Mouse (Mus musculus) regulatory T cell (primary cell): ENCODE data around the gene Sfrp2.

Source experiments
- in situ Hi-C: fragments of 300-600 bp; cut with MboI, MseI; formaldehyde crosslinking; loops from one replicate; pipeline ENCODE4 v1.15.1; 2025; ENCODE audit warnings: high pct_unique_total_duplicates

Gene Sfrp2

GRCm38 (mm10) chr3:83771160-83771869 is 5.2 kb downstream of the Sfrp2 start:
- in situ Hi-C loops = no loop called here

GRCm38 (mm10) chr3:83773281-83773680 is 7.2 kb downstream of the Sfrp2 start:
- in situ Hi-C loops = no loop called here

GRCm38 (mm10) chr3:83775403-83775802 is 9.3 kb downstream of the Sfrp2 start:
- in situ Hi-C loops = no loop called here

- in situ Hi-C loops = loop anchor here (10.0 kb wide), 1 partner anchor 1043 kb away; no protein-coding TSS in a partner anchor
Measured at GRCm38 (mm10) chr3:83781460-83782222, 15.5 kb downstream of the Sfrp2 start.

- in situ Hi-C loops = loop anchor here (10.0 kb wide), 1 partner anchor 1041 kb away; no protein-coding TSS in a partner anchor
Measured at GRCm38 (mm10) chr3:83783716-83784469, 17.8 kb downstream of the Sfrp2 start.

GRCm38 (mm10) chr3:83784726-83785125 is 18.6 kb downstream of the Sfrp2 start:
- in situ Hi-C loops = loop anchor here (10.0 kb wide), 1 partner anchor 1040 kb away; no protein-coding TSS in a partner anchor

- in situ Hi-C loops = loop anchor here (10.0 kb wide), 1 partner anchor 1038 kb away; no protein-coding TSS in a partner anchor
Measured at GRCm38 (mm10) chr3:83787086-83787485, 21.0 kb downstream of the Sfrp2 start.

- in situ Hi-C loops = loop anchor here (10.0 kb wide), 1 partner anchor 1037 kb away; no protein-coding TSS in a partner anchor
Measured at GRCm38 (mm10) chr3:83787776-83788305, 21.7 kb downstream of the Sfrp2 start.

GRCm38 (mm10) chr3:83789651-83790451 is 23.7 kb downstream of the Sfrp2 start:
- in situ Hi-C loops = loop anchor here (10.0 kb wide), 1 partner anchor 1035 kb away; no protein-coding TSS in a partner anchor

GRCm38 (mm10) chr3:83791444-83791843 is 25.3 kb downstream of the Sfrp2 start:
- in situ Hi-C loops = no loop called here

- in situ Hi-C loops = no loop called here
Measured at GRCm38 (mm10) chr3:83797098-83797497, 31.0 kb downstream of the Sfrp2 start.

- in situ Hi-C loops = no loop called here
Measured at GRCm38 (mm10) chr3:83797828-83798227, 31.7 kb downstream of the Sfrp2 start.

- in situ Hi-C loops = no loop called here
Measured at GRCm38 (mm10) chr3:83799486-83799885, 33.4 kb downstream of the Sfrp2 start.

- in situ Hi-C loops = no loop called here
Measured at GRCm38 (mm10) chr3:83801649-83802155, 35.6 kb downstream of the Sfrp2 start.

- in situ Hi-C loops = no loop called here
Measured at GRCm38 (mm10) chr3:83808483-83808882, 42.4 kb downstream of the Sfrp2 start.

GRCm38 (mm10) chr3:83811987-83812386 is 45.9 kb downstream of the Sfrp2 start:
- in situ Hi-C loops = loop anchor here (5.0 kb wide), 1 partner anchor 75 kb away; no protein-coding TSS in a partner anchor

GRCm38 (mm10) chr3:83812863-83813262 is 46.7 kb downstream of the Sfrp2 start:
- in situ Hi-C loops = loop anchor here (5.0 kb wide), 1 partner anchor 74 kb away; no protein-coding TSS in a partner anchor

GRCm38 (mm10) chr3:83816372-83816925 is 50.3 kb downstream of the Sfrp2 start:
- in situ Hi-C loops = no loop called here

GRCm38 (mm10) chr3:83823774-83824173 is 57.7 kb downstream of the Sfrp2 start:
- in situ Hi-C loops = no loop called here
